Comparison of ENCODE assay signal across 12 mouse cellular contexts in the genomic region with DNA sequence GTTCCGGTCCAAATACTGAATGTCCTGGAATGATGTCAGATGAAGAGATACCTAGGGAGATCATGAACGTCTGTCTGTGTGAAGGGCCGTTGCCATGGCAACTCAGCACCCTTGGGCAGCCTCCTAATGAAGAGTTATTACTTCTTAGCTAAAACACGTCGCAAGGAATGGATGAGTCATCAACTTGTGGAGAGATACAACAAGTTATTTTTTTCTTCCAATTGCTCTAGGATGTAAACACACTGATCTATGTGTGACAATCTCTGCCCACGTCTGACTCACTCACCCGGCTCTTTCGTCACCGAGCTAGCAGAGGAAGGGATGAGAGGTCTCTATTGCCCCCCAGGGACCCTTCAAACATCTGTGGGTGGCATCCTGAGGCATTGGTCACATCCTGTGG.
DNase-seq lines count a peak whose midpoint lies in the region; ATAC-seq lines count a peak whose summit lies in the region.
"Had no signal": no experiment of that assay in that cellular context is flagged by ENCODE, and none has a peak within 500 bp of the region (broad histone marks: within the 10 kb centered on the region; RNA-seq: fewer than 3 reads in every experiment).

No protein-coding gene starts in this region.

- intact Hi-C loops in heart, postnatal 36 days (cut with DNase I) = no loop called here

- H3K27ac ChIP-seq in heart, embryonic 12.5 days (ENCODE audit: poor library complexity, severe bottlenecking) = no peak overlapping the region
- H3K27ac ChIP-seq: kidney, postnatal 0 days; liver, embryonic 13.5 days; midbrain, embryonic 15.5 days had no signal

- no peak for ATAC-seq in heart, embryonic 12.5 days (ENCODE audit: insufficient number of reproducible peaks, low FRiP score)
- ATAC-seq: midbrain, embryonic 15.5 days had no signal

- 44% methylated on average over 9 of the region's 9 CpGs for WGBS in heart, embryonic 12.5 days

- H3K36me3 ChIP-seq in heart, embryonic 12.5 days = no peaks in the 10 kb centered on the region
- H3K36me3 ChIP-seq: liver, embryonic 13.5 days; midbrain, embryonic 15.5 days had no signal

- no peak overlapping the region for H3K4me2 ChIP-seq in heart, embryonic 12.5 days
- H3K4me2 ChIP-seq: liver, embryonic 13.5 days; midbrain, embryonic 15.5 days had no signal

- H3K27me3 ChIP-seq in heart, embryonic 12.5 days (replicated peaks) = 0 out of 2 replicates have a peak, but pooled peaks cover 6% of the 10 kb centered on the region
- H3K27me3 ChIP-seq: liver, embryonic 13.5 days had no signal

- no peaks in the 10 kb centered on the region for H3K9me3 ChIP-seq in heart, embryonic 12.5 days (replicated peaks)
- H3K9me3 ChIP-seq: liver, embryonic 13.5 days; midbrain, embryonic 15.5 days had no signal

- H3K4me1 ChIP-seq in heart, embryonic 12.5 days (replicated peaks) = peaks cover 82% of the 10 kb centered on the region

- 0 out of 2 replicates have a peak overlapping the region, but pooled peaks have one; percentile 11 for H3K9ac ChIP-seq in heart, embryonic 12.5 days
- H3K9ac ChIP-seq: liver, embryonic 13.5 days; midbrain, embryonic 15.5 days had no signal

- no peak overlapping the region for H3K4me3 ChIP-seq in heart, embryonic 12.5 days
- H3K4me3 ChIP-seq: liver, embryonic 13.5 days; midbrain, embryonic 15.5 days had no signal

- DNase-seq in heart, postnatal 36 days = no peak
- DNase-seq in right cerebral cortex, adult 2 months (ENCODE audit: low spot score in 2 of 2) = peak; percentile 60 to 74
- no peak for DNase-seq in right cerebral cortex, postnatal 4 days
- DNase-seq in adrenal gland, postnatal 25 days = peak; percentile 52
- DNase-seq in right cerebral cortex, postnatal 36 days (ENCODE audit: low spot score in 2 of 2) = peak; percentile 20 to 34
- DNase-seq in gastrocnemius, adult 18-20 months (ENCODE audit: low spot score) = no peak
- DNase-seq in spleen, postnatal 14 days (ENCODE audit: low spot score in 2 of 2) = no peak
- DNase-seq: gastrocnemius, postnatal 14 days; liver, embryonic 13.5 days had no signal

Comparison
In these comparisons a context has a peak if more than half of its experiments do, and no peak if none do; other contexts are left out.
1. DNase-seq: peak in right cerebral cortex, adult 2 months (2 of 2), adrenal gland, postnatal 25 days (single experiment) and right cerebral cortex, postnatal 36 days (2 of 2); none in heart, postnatal 36 days (0 of 2), right cerebral cortex, postnatal 4 days (single experiment), gastrocnemius, adult 18-20 months (single experiment) and spleen, postnatal 14 days (0 of 2).